Comparison of ENCODE assay signal across 8 mouse cellular contexts in the genomic region with DNA sequence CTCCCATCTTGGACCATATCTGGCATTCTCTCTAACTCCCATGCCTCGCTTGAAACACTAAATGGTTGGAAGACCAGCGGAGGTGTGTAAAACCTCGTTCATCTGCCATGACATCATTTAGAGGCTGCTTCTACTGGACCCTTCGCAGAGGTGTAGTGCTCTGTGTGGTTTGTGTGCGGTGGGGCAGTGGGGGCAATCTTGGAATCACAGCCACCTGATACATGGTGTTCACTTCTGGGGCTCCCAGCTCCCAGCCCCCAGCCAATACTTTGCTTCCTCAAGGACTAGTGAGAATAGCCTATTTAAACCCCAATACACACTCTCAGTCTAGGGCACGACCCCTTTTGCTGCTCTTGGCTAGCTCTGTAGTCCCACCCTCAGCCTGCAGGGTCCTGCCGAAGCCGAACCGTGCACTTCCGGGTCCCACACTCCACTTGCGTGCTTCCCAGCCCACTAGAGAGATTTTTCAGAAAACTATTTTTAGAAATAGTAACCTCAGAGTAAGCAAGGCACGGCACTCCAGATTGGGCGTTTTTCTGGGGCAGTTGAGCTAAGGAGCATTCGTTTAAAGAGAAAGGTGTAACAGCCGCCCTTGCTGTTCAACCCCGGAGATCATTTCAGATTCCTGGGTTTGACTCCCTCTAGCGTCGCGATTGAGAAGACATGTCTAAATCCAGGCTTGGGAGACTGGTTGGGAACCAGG.
DNase-seq lines count a peak whose midpoint lies in the region; ATAC-seq and TF ChIP-seq lines count a peak whose summit lies in the region.

No protein-coding gene starts in this region.

- H3K9ac ChIP-seq in hindbrain, postnatal 0 days (replicated peaks; ENCODE audit: low read length): no peak overlapping the region

- H3K4me2 ChIP-seq in hindbrain, postnatal 0 days (ENCODE audit: low read depth, low read length): peak overlapping the region; percentile 64

- H3K27me3 ChIP-seq in hindbrain, postnatal 0 days (ENCODE audit: insufficient read depth, low read length): no peaks in the 10 kb centered on the region

- peak; percentile 89 for ATAC-seq in hindbrain, postnatal 0 days

- peak overlapping the region; percentile 80 for H3K4me3 ChIP-seq in gastrocnemius, adult 2 months
- H3K4me3 ChIP-seq in hindbrain, postnatal 0 days (ENCODE audit: low read length): peak overlapping the region; percentile 39

- peak overlapping the region; percentile 86 for H3K27ac ChIP-seq in gastrocnemius, adult 2 months
- H3K27ac ChIP-seq in hindbrain, postnatal 0 days: no peak overlapping the region

- H3K36me3 ChIP-seq in hindbrain, postnatal 0 days (ENCODE audit: insufficient read depth, low read length): no peaks in the 10 kb centered on the region

- DNase-seq in WW6 (ENCODE audit: low read depth, low spot score): peak; percentile 33
- peak; percentile 59 to 70 for DNase-seq in cerebellum, postnatal 36 days
- DNase-seq in gastrocnemius, adult 2 months: peak; percentile 79
- peak; percentile 92 for DNase-seq in hindbrain, postnatal 0 days (ENCODE audit: low spot score)
- DNase-seq in left cerebral cortex, adult 18-20 months (ENCODE audit: low spot score in 2 of 2): peak; percentile 78 to 82
- DNase-seq in lung, postnatal 4 days: peak; percentile 68 to 89
- peak; percentile 60 for DNase-seq in retina, postnatal 7 days (ENCODE audit: low read depth, low spot score)
- DNase-seq in urinary bladder, adult 18-20 months (ENCODE audit: low spot score in 2 of 2): peak; percentile 62 to 67

- WGBS in hindbrain, postnatal 0 days: 21% methylated on average over 19 of the region's 19 CpGs

- intact Hi-C loops in gastrocnemius, adult 2 months (cut with DNase I): loop anchor here (1.0 to 5.0 kb wide), 3 partner anchors 142 to 350 kb away; no protein-coding TSS in a partner anchor

- H3K4me1 ChIP-seq in hindbrain, postnatal 0 days (ENCODE audit: insufficient read depth, low read length): no peaks in the 10 kb centered on the region

- TF ChIP-seq CTCF in gastrocnemius, adult 2 months (IDR thresholded peaks at IDR 0.05): peak; percentile 85
- TF ChIP-seq CTCF in hindbrain, postnatal 0 days (IDR thresholded peaks at IDR 0.05; ENCODE audit: low read depth): peak; percentile 81

- H3K9me3 ChIP-seq in hindbrain, postnatal 0 days (ENCODE audit: low read length): no peaks in the 10 kb centered on the region

Comparison
In these comparisons a context has a peak if more than half of its experiments do, and no peak if none do; other contexts are left out.
1. DNase-seq: peak in every context shown above with its lines; median percentile 92 in hindbrain, postnatal 0 days; 80 in left cerebral cortex, adult 18-20 months; 79 in gastrocnemius, adult 2 months; 78 in lung, postnatal 4 days; 64 in cerebellum, postnatal 36 days; 64 in urinary bladder, adult 18-20 months; 60 in retina, postnatal 7 days; 33 in WW6.